ENCODE assay signal across 13 mouse cellular contexts in genomic region chr10:37289964-37290704, GRCm38 (mm10).
DNase-seq lines count a peak whose midpoint lies in the region; ATAC-seq and TF ChIP-seq lines count a peak whose summit lies in the region.
"Had no signal": no experiment of that assay in that cellular context is flagged by ENCODE, and none has a peak within 500 bp of the region (broad histone marks: within the 10 kb centered on the region; RNA-seq: fewer than 3 reads in every experiment).

No protein-coding gene starts in this region.

- no peak for ATAC-seq in activated CD4-positive, CD25-positive, alpha-beta regulatory T cell, adult 4 months
- ATAC-seq: Patski had no signal

- H3K9me3 ChIP-seq in CH12.LX (replicated peaks; ENCODE audit: low read length) = no peaks in the 10 kb centered on the region
- H3K9me3 ChIP-seq: midbrain, embryonic 10.5 days; neural tube, embryonic 13.5 days had no signal

- TF ChIP-seq CTCF in CH12.LX (conservative IDR thresholded peaks at IDR 0.05 in 1 of 2, IDR thresholded peaks at IDR 0.05 in 1 of 2; ENCODE audit: low read depth in 2 of 2, low read length in 2 of 2) = no peak

- 33% methylated on average over 3 of the region's 3 CpGs for WGBS in macrophage (ENCODE audit: missing documents)

- H3K27ac ChIP-seq in CH12.LX (ENCODE audit: insufficient read depth, low read depth) (no peak overlapping the region), macrophage (peak overlapping the region; percentile 54)
- H3K27ac ChIP-seq: midbrain, embryonic 10.5 days; neural tube, embryonic 13.5 days had no signal

- no peaks in the 10 kb centered on the region for H3K27me3 ChIP-seq in CH12.LX (replicated peaks)
- H3K27me3 ChIP-seq: neural tube, embryonic 13.5 days; Patski had no signal

- H3K79me2 ChIP-seq in CH12.LX (replicated peaks; ENCODE audit: control insufficient read depth, extremely low read depth, insufficient read depth, poor library complexity, severe bottlenecking) (no peaks in the 10 kb centered on the region), macrophage (ENCODE audit: inconsistent target) (no peaks in the 10 kb centered on the region)

- in situ Hi-C loops in CH12.LX (cut with MboI; ENCODE audit: low pct_ligation_motif_present, low pct_unique_long_range_greater_than_20kb, low sequenced_read_pairs) = no loop called here

- TF ChIP-seq RAD21 in CH12.LX (IDR thresholded peaks at IDR 0.05; ENCODE audit: low read depth, low read length) = no peak; the same call in 1 of the 2 replicates

- no peak for TF ChIP-seq POLR2A in CH12.LX (IDR thresholded peaks at IDR 0.05; ENCODE audit: low read depth, low read length)

- H3K4me1 ChIP-seq in CH12.LX (ENCODE audit: control insufficient read depth in 1 of 2, insufficient read depth in 2 of 2) = peaks cover 8 to 12% of the 10 kb centered on the region in 2 experiments
- H3K4me1 ChIP-seq: midbrain, embryonic 10.5 days; neural tube, embryonic 13.5 days had no signal

- TF ChIP-seq EP300 in CH12.LX (IDR thresholded peaks at IDR 0.05; ENCODE audit: low read length) = peak; percentile 44; the same call in 1 of the 2 replicates

- H3K4me2 ChIP-seq in CH12.LX (ENCODE audit: insufficient read depth, low read depth, poor library complexity, severe bottlenecking) = no peak overlapping the region
- H3K4me2 ChIP-seq: neural tube, embryonic 13.5 days had no signal

- peak; percentile 14 for DNase-seq in layer of hippocampus, adult 9-11 months
- no peak for DNase-seq in layer of hippocampus, adult 11-12 months (ENCODE audit: low spot score)
- DNase-seq in CH12.LX (ENCODE audit: extremely low read depth) = peak; percentile 26
- DNase-seq in brain, adult 2 months (ENCODE audit: low read depth, low spot score) = peak; percentile 12
- DNase-seq in layer of hippocampus, postnatal 36 days = no peak
- no peak for DNase-seq in right cerebral cortex, adult 2 months (ENCODE audit: low spot score in 2 of 2)
- DNase-seq: cerebellum, postnatal 14 days; kidney, postnatal 4 days had no signal

- dilution Hi-C loops in CH12.LX (cut with MboI; ENCODE audit: extremely low pct_ligation_motif_present, extremely low pct_unique_long_range_greater_than_20kb, low sequenced_read_pairs) = no loop called here

- H3K9ac ChIP-seq in CH12.LX (ENCODE audit: insufficient read depth, low read depth) = no peak overlapping the region
- H3K9ac ChIP-seq: neural tube, embryonic 13.5 days had no signal

- H3K36me3 ChIP-seq in CH12.LX (replicated peaks in 1 of 2; ENCODE audit: control insufficient read depth in 1 of 2, insufficient read depth in 1 of 2, low read length in 1 of 2) (no peaks in the 10 kb centered on the region), macrophage (ENCODE audit: inconsistent target) (no peaks in the 10 kb centered on the region)
- H3K36me3 ChIP-seq: midbrain, embryonic 10.5 days; neural tube, embryonic 13.5 days had no signal

- H3K4me3 ChIP-seq in CH12.LX (replicated peaks in 1 of 3; ENCODE audit: low read depth in 2 of 3, low read length in 2 of 3, poor library complexity in 1 of 3) (no peak overlapping the region), macrophage (ENCODE audit: inconsistent target) (no peak overlapping the region)
- H3K4me3 ChIP-seq: midbrain, embryonic 10.5 days; neural tube, embryonic 13.5 days had no signal

TF ChIP-seq in CH12.LX, 34 proteins besides CTCF, POLR2A, EP300 and RAD21:
- TF ChIP-seq ETS1 (conservative IDR thresholded peaks at IDR 0.05; ENCODE audit: low read depth, low read length) (peak; percentile 19; the same call in 1 of the 2 replicates), BHLHE40 (IDR thresholded peaks at IDR 0.05; ENCODE audit: low read depth, low read length) (peak; percentile 54), NRF1 (IDR thresholded peaks at IDR 0.05; ENCODE audit: low read depth, low read length) (0 out of 2 replicates have a peak, but pooled peaks have one; percentile 32), USF1 (IDR thresholded peaks at IDR 0.05; ENCODE audit: low read depth, low read length) (peak; percentile 55), IRF4 (IDR thresholded peaks at IDR 0.05; ENCODE audit: low read depth, low read length) (0 out of 2 replicates have a peak, but pooled peaks have one; percentile 41), MEF2A (IDR thresholded peaks at IDR 0.05; ENCODE audit: borderline replicate concordance, low read depth, low read length) (no peak), JUN (IDR thresholded peaks at IDR 0.05; ENCODE audit: insufficient read depth, low read depth, low read length) (peak; percentile 37), USF2 (conservative IDR thresholded peaks at IDR 0.05; ENCODE audit: low read depth, low read length) (peak; percentile 46; the same call in 1 of the 2 replicates), GABPA (IDR thresholded peaks at IDR 0.05; ENCODE audit: insufficient replicate concordance, low read depth, low read length) (no peak), KAT2A (IDR thresholded peaks at IDR 0.05; ENCODE audit: insufficient replicate concordance, low read length) (no peak), TCF12 (IDR thresholded peaks at IDR 0.05; ENCODE audit: low read depth, low read length) (no peak), ZNF384 (IDR thresholded peaks at IDR 0.05; ENCODE audit: low read depth, low read length) (0 out of 2 replicates have a peak, but pooled peaks have one; percentile 8), ZC3H11A (IDR thresholded peaks at IDR 0.05; ENCODE audit: low read depth, low read length) (no peak), NELFE (IDR thresholded peaks at IDR 0.05; ENCODE audit: low read depth, low read length) (no peak), ELF1 (IDR thresholded peaks at IDR 0.05; ENCODE audit: low read depth, low read length) (peak; percentile 24; the same call in 1 of the 2 replicates), JUND (conservative IDR thresholded peaks at IDR 0.05; ENCODE audit: low read depth, low read length) (0 out of 2 replicates have a peak, but pooled peaks have one; percentile 28)

Comparison
In these comparisons a context has a peak if more than half of its experiments do, and no peak if none do; other contexts are left out.
1. DNase-seq: peak in layer of hippocampus, adult 9-11 months (single experiment), CH12.LX (single experiment) and brain, adult 2 months (single experiment); none in layer of hippocampus, adult 11-12 months (single experiment), layer of hippocampus, postnatal 36 days (0 of 2) and right cerebral cortex, adult 2 months (0 of 2).